Mouse (Mus musculus) myocyte (in vitro differentiated cells): ENCODE measurements at regions not wholly inside any gene's neighbourhood (a gene's known extent, or its start where the extent isn't known, plus 50 kb on each side); places are given as distances from the start of the nearest gene placed in this dataset.

Experiments used
- CEBPB ChIP-seq: IDR thresholded peaks from 2 replicates; pipeline ENCODE4 v1.6.1; 2011; ENCODE audit warnings: mild to moderate bottlenecking, moderate library complexity; ENCODE audit not compliant: poor library complexity, insufficient read depth, severe bottlenecking
- E2F4 ChIP-seq: IDR thresholded peaks from one replicate; pipeline ENCODE4 v1.6.1; 2011; ENCODE audit warnings: mild to moderate bottlenecking, control low read depth, moderate library complexity; ENCODE audit not compliant: insufficient read depth
- MYOD1 ChIP-seq, 3 experiments: IDR thresholded peaks; one replicate each; pipeline ENCODE4 v1.6.1; 2011; ENCODE audit warnings: control low read depth in 2 of 3, low read depth in 2 of 3, mild to moderate bottlenecking in 2 of 3, moderate library complexity in 1 of 3; ENCODE audit not compliant: insufficient read length in 2 of 3, control insufficient read depth in 1 of 3
- POLR2A ChIP-seq: IDR thresholded peaks from one replicate; pipeline ENCODE4 v1.6.1; 2011; ENCODE audit warnings: low read depth, mild to moderate bottlenecking, control low read depth, moderate library complexity; ENCODE audit not compliant: insufficient read length
- TCF12 ChIP-seq: IDR thresholded peaks from one replicate; pipeline ENCODE4 v1.6.1; 2011; ENCODE audit warnings: mild to moderate bottlenecking, control low read depth; ENCODE audit not compliant: poor library complexity, insufficient read depth, severe bottlenecking

- TF ChIP-seq MYOD1 (IDR thresholded peaks at IDR 0.05; ENCODE audit: control insufficient read depth in 1 of 3, insufficient read length in 2 of 3, low read depth in 2 of 3) (no peak), TCF12 (no peak), POLR2A (no peak), CEBPB (no peak), E2F4 (no peak)
These were observed 212.5 kb upstream of the Got2 start for GRCm38 (mm10) chr8:96100817-96101216.
